Mouse (Mus musculus): Measurements from ENCODE around the gene Gabrg3.
"Not testable (repeated sequence)": the region's sequence is repeated elsewhere in the genome, so short reads cannot be mapped to it uniquely, and the experiment has no call there.

Gene Gabrg3

GRCm38 (mm10) chr7:57312018-57312417 is 75.0 kb downstream of the Gabrg3 start:
- no peak for DNase-seq (ENCODE audit: low spot score in 2 of 2)

GRCm38 (mm10) chr7:57307337-57307736 is 79.7 kb downstream of the Gabrg3 start:
- no peak for DNase-seq (ENCODE audit: low spot score in 2 of 2)

- DNase-seq (ENCODE audit: low spot score in 2 of 2) = peak in 1 of 2 experiments; percentile 21
These were observed 90.3 kb downstream of the Gabrg3 start for GRCm38 (mm10) chr7:57296639-57297038.

GRCm38 (mm10) chr7:57294127-57294526 is 92.9 kb downstream of the Gabrg3 start:
- DNase-seq (ENCODE audit: low spot score in 2 of 2) = no peak

GRCm38 (mm10) chr7:57293564-57293963 is 93.4 kb downstream of the Gabrg3 start:
- peak in 1 of 2 experiments; percentile 7 for DNase-seq (ENCODE audit: low spot score in 2 of 2)

GRCm38 (mm10) chr7:57283186-57283585 is 103.8 kb downstream of the Gabrg3 start:
- no peak for DNase-seq (ENCODE audit: low spot score in 2 of 2)

GRCm38 (mm10) chr7:57278841-57279240 is 108.1 kb downstream of the Gabrg3 start:
- no peak for DNase-seq (ENCODE audit: low spot score in 2 of 2)

- DNase-seq (ENCODE audit: low spot score in 2 of 2) = no peak
These were observed 126.8 kb downstream of the Gabrg3 start for GRCm38 (mm10) chr7:57260201-57260600.

- DNase-seq (ENCODE audit: low spot score in 2 of 2) = no peak
These were observed 128.0 kb downstream of the Gabrg3 start for GRCm38 (mm10) chr7:57258893-57259574.

- peak in 1 of 2 experiments; percentile 20 for DNase-seq (ENCODE audit: low spot score in 2 of 2)
These were observed 143.0 kb downstream of the Gabrg3 start for GRCm38 (mm10) chr7:57243981-57244380.

- no peak for DNase-seq (ENCODE audit: low spot score in 2 of 2)
These were observed 172.9 kb downstream of the Gabrg3 start for GRCm38 (mm10) chr7:57214119-57214518.

GRCm38 (mm10) chr7:57186015-57186414 is 201.0 kb downstream of the Gabrg3 start:
- no peak for DNase-seq (ENCODE audit: low spot score in 2 of 2)

GRCm38 (mm10) chr7:57175891-57176545 is 211.0 kb downstream of the Gabrg3 start:
- not testable (repeated sequence) for DNase-seq (ENCODE audit: low spot score in 2 of 2)

GRCm38 (mm10) chr7:57166931-57167330 is 220.1 kb downstream of the Gabrg3 start:
- no peak for DNase-seq (ENCODE audit: low spot score in 2 of 2)

- DNase-seq (ENCODE audit: low spot score in 2 of 2) = no peak
These were observed 228.8 kb downstream of the Gabrg3 start for GRCm38 (mm10) chr7:57158211-57158610.

- DNase-seq (ENCODE audit: low spot score in 2 of 2) = no peak
These were observed 233.2 kb downstream of the Gabrg3 start for GRCm38 (mm10) chr7:57153743-57154142.

GRCm38 (mm10) chr7:57150768-57151167 is 236.2 kb downstream of the Gabrg3 start:
- no peak for DNase-seq (ENCODE audit: low spot score in 2 of 2)

GRCm38 (mm10) chr7:57138072-57138704 is 248.8 kb downstream of the Gabrg3 start:
- DNase-seq (ENCODE audit: low spot score in 2 of 2) = no peak

- DNase-seq (ENCODE audit: low spot score in 2 of 2) = no peak
These were observed 254.0 kb downstream of the Gabrg3 start for GRCm38 (mm10) chr7:57133009-57133408.

GRCm38 (mm10) chr7:57132471-57132870 is 254.5 kb downstream of the Gabrg3 start:
- DNase-seq (ENCODE audit: low spot score in 2 of 2) = no peak

GRCm38 (mm10) chr7:57100065-57100464 is 286.9 kb downstream of the Gabrg3 start:
- peak in 1 of 2 experiments; percentile 6 for DNase-seq (ENCODE audit: low spot score in 2 of 2)

GRCm38 (mm10) chr7:57082071-57082470 is 304.9 kb downstream of the Gabrg3 start:
- no peak for DNase-seq (ENCODE audit: low spot score in 2 of 2)

All from frontal cortex, postnatal 10 days (tissue).